Mouse (Mus musculus): Measurements from ENCODE around the gene Zmym5. TPM values are rescaled to one million over a fixed set of nuclear protein-coding genes. Genes with fewer than 3 reads are reported as not detected.

Zmym5 gene
- total and polyA plus RNA-seq, 3 experiments: 6.7 to 36.5 (median 13.2) TPM

GRCm38 (mm10) chr14:56751282-56751681 is 60.2 kb downstream of the Zmym5 start:
- peaks cover 0 to 44% of the 10 kb centered on the region in 2 experiments; a peak in 3 of 4 replicates for H3K36me3 ChIP-seq (ENCODE audit: control insufficient read depth in 1 of 2, insufficient read depth in 2 of 2, low read length in 2 of 2)

More at GRCm38 (mm10) chr14:56751282-56751681, 60.2 kb downstream of the Zmym5 start:
- no peak overlapping the region for H3K4me3 ChIP-seq (ENCODE audit: control insufficient read depth in 1 of 2, insufficient read depth in 1 of 2, low read depth in 2 of 2, low read length in 2 of 2)
- DNase-seq (ENCODE audit: low read depth, low spot score): no peak
- H3K9ac ChIP-seq (ENCODE audit: control insufficient read depth, low read depth, low read length, poor library complexity, severe bottlenecking): no peak overlapping the region
- H3K4me1 ChIP-seq (ENCODE audit: control insufficient read depth in 1 of 2, insufficient read depth in 2 of 2, low read length in 2 of 2): no peaks in the 10 kb centered on the region
- TF ChIP-seq MAX (IDR thresholded peaks at IDR 0.05; ENCODE audit: low read length): no peak
- no peak for TF ChIP-seq MXI1 (IDR thresholded peaks at IDR 0.05; ENCODE audit: low read depth, low read length)
- no peak for TF ChIP-seq MYB (IDR thresholded peaks at IDR 0.05; ENCODE audit: low read depth, low read length)
- no peak for TF ChIP-seq ZNF384 (IDR thresholded peaks at IDR 0.05; ENCODE audit: low read depth, low read length)
- no peak for TF ChIP-seq EP300 (IDR thresholded peaks at IDR 0.05; ENCODE audit: low read depth in 1 of 2, low read length in 2 of 2)
- no peak for TF ChIP-seq MYC (IDR thresholded peaks at IDR 0.05; ENCODE audit: low read depth, low read length)
- TF ChIP-seq ETS1 (IDR thresholded peaks at IDR 0.05; ENCODE audit: low read depth, low read length): no peak
- TF ChIP-seq MAFK (IDR thresholded peaks at IDR 0.05; ENCODE audit: borderline replicate concordance, low read depth, low read length): no peak
- TF ChIP-seq USF1 (IDR thresholded peaks at IDR 0.05; ENCODE audit: low read depth, low read length): no peak
- TF ChIP-seq RAD21 (IDR thresholded peaks at IDR 0.05; ENCODE audit: low read depth, low read length): no peak
- TF ChIP-seq POLR2AphosphoS5 (IDR thresholded peaks at IDR 0.05; ENCODE audit: borderline replicate concordance, low read depth, low read length): no peak
- no peak for TF ChIP-seq TAL1 (IDR thresholded peaks at IDR 0.05; ENCODE audit: low read length)
- TF ChIP-seq ELF1 (IDR thresholded peaks at IDR 0.05; ENCODE audit: low read depth, low read length): no peak
- H3K79me2 ChIP-seq (ENCODE audit: control insufficient read depth, insufficient read depth, low read length, poor library complexity): no peaks in the 10 kb centered on the region
- H3K27me3 ChIP-seq (ENCODE audit: control insufficient read depth in 1 of 2, insufficient read depth in 2 of 2, low read length in 2 of 2): no peaks in the 10 kb centered on the region
- H3K27ac ChIP-seq (ENCODE audit: control insufficient read depth, low read depth, low read length): no peak overlapping the region
- H3K9me3 ChIP-seq (replicated peaks; ENCODE audit: insufficient read depth, low read length): no peaks in the 10 kb centered on the region

Other genes starting within 250 kb of the Zmym5 start
- gene Cenpj, start 236.3 kb downstream of the Zmym5 start, total RNA-seq (2012; rRNA removed): 2.8 and 3.2 TPM in 2 replicates
- gene Cenpj, start 236.3 kb downstream of the Zmym5 start, polyA plus RNA-seq (2012; ENCODE audit: insufficient read depth in 1 of 2, insufficient read length in 2 of 2, low read depth in 1 of 2, low replicate concordance in 2 of 2, missing spikeins in 1 of 2): 1 to 10 TPM in 1 of 2 experiments, not detected in 1; 7.5 TPM
- 1.5 and 2.2 TPM in 2 replicates for gene Parp4, start 236.1 kb downstream of the Zmym5 start, total RNA-seq (2012; rRNA removed)
- 1 to 10 TPM in 1 of 2 experiments, not detected in 1; 5.2 TPM for gene Parp4, start 236.1 kb downstream of the Zmym5 start, polyA plus RNA-seq (2012; ENCODE audit: insufficient read depth in 1 of 2, insufficient read length in 2 of 2, low read depth in 1 of 2, low replicate concordance in 2 of 2, missing spikeins in 1 of 2)
- 13.0 and 14.1 TPM in 2 replicates for gene Mphosph8, start 143.5 kb downstream of the Zmym5 start, total RNA-seq (2012; rRNA removed)
- gene Mphosph8, start 143.5 kb downstream of the Zmym5 start, polyA plus RNA-seq (2012; ENCODE audit: insufficient read depth in 1 of 2, insufficient read length in 2 of 2, low read depth in 1 of 2, low replicate concordance in 2 of 2, missing spikeins in 1 of 2): 100 to 1,000 TPM in 1 of 2 experiments, 10 to 100 TPM in 1; 27.2 to 402 TPM
- 48.7 and 48.8 TPM in 2 replicates for gene Pspc1, start 33.4 kb downstream of the Zmym5 start, total RNA-seq (2012; rRNA removed)
- 10 to 100 TPM; 36.1 to 68.2 TPM for gene Pspc1, start 33.4 kb downstream of the Zmym5 start, polyA plus RNA-seq (2012; ENCODE audit: insufficient read depth in 1 of 2, insufficient read length in 2 of 2, low read depth in 1 of 2, low replicate concordance in 2 of 2, missing spikeins in 1 of 2)
- gene Zmym2, start 74.9 kb upstream of the Zmym5 start, total RNA-seq (2012; rRNA removed): 9.8 and 12.2 TPM in 2 replicates
- 100 to 1,000 TPM in 1 of 2 experiments, 10 to 100 TPM in 1; 27.7 to 407 TPM for gene Zmym2, start 74.9 kb upstream of the Zmym5 start, polyA plus RNA-seq (2012; ENCODE audit: insufficient read depth in 1 of 2, insufficient read length in 2 of 2, low read depth in 1 of 2, low replicate concordance in 2 of 2, missing spikeins in 1 of 2)
- gene Gja3, start 246.4 kb upstream of the Zmym5 start, total RNA-seq (2012; rRNA removed): not detected in 2 replicates
- not detected for gene Gja3, start 246.4 kb upstream of the Zmym5 start, polyA plus RNA-seq (2012; ENCODE audit: insufficient read depth in 1 of 2, insufficient read length in 2 of 2, low read depth in 1 of 2, low replicate concordance in 2 of 2, missing spikeins in 1 of 2)

Measured in MEL (cell line).